Mouse (Mus musculus) C3H10T1/2 (cell line): ENCODE measurements around the gene Mrps9. TPM values are rescaled to one million over a fixed set of nuclear protein-coding genes. Genes with fewer than 3 reads are reported as not detected.

Experiments
- polyA plus RNA-seq, 2 experiments: library from polyadenylated mRNA; unstranded; fragments of >200 nt; fragmentation: generic; extraction: Trizol; gene quantifications; one replicate each; pipeline ENCODE4 v1.2.1; 2012; ENCODE audit warnings: missing spikeins in 2 of 2

The Mrps9 gene
- 10 to 100 TPM; 13.1 to 33.1 TPM for polyA plus RNA-seq

DNA sequence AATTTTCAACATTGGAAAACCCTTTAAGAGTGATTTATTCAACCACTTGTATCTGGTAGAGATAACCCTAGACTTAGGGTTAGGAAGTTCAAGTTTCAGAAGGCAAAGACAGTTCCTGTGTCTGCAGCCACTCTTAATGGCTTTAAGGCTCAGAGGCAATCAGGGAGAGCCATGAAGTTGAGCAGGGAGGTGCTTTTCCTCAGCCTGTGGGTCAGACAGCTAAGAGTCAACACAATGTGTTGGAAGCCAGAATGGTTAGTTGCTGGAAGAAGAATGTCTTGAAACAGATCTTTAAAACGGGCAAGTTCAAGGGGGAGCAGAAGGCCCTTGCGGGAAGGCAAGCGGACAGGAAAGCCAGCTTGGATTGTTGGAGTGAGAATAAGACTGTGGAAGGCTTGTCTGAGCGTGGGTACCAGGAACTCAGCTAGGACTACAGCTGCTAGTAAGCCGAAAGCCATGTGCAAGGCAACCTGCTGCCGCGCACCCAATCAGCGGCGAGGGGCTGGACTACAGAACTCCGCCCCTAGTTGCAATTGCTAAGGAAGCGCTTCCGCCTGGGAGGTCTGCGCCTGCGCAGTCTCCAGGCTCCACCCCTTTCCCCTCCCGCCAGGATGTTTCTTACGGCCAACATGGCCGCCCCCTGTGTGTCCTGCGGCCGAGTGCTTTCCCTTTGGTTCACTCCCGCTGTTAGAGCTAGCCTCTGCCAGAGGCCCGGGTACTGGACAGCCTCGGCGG is at the start of gene Mrps9:
TSS of gene Mrps9 (plus strand) at position 571 of the 735 bp plus-strand sequence.

DNA sequence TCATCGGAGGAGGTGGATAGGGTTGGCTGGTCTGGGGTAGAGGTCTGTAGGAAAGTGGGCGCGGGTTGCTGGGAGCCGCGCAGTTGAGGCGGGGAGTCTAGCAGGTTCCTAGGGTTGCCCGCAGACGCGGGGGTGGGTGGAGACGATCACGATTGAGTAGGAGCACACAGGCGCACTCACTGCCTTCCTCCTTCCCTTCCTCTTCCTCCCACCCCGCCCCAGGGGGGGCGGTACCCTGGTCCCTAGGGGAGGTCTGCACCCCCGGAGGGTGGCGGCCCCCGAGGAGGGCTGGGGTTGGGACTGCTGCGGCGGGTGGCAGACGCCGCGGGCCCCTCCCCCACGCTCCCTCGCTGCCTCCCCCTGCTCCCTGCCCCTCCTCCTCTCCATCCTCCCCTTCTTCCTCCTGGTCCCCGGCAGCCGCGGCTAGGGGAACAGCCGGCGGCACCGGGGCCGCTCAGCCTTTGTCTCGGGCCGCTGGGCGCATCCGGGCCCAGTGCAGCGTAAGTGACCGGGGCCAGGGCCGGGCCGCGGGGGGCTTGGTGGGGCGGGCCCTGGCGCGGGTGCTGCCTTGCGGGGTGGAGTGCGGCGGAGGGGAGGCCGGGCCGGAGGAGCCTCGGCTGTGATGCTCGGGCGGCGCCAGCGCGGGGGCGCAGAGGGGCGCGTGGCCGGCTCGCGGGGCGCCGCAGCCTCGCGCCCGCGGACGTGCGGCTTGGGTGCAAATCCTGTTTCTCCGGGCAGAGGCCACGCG is 101.9 kb downstream of the Mrps9 start, which contains the start of gene Gpr45:
TSS of gene Gpr45 (plus strand) at position 139 of the 748 bp plus-strand sequence.

Other genes starting within 250 kb of the Mrps9 start
- not detected for gene Pou3f3, start 155.5 kb upstream of the Mrps9 start, polyA plus RNA-seq
- gene Gpr45, start 101.6 kb downstream of the Mrps9 start, polyA plus RNA-seq, result not detected
- gene Tgfbrap1, start 247.4 kb downstream of the Mrps9 start, polyA plus RNA-seq, result 1 to 10 TPM; 2.3 to 8.4 TPM
- 1 to 10 TPM in 1 of 2 experiments, under 1 TPM in 1; 0.48 to 6.5 TPM for gene AI597479, start 247.5 kb downstream of the Mrps9 start, polyA plus RNA-seq